Mouse (Mus musculus): Measurements from ENCODE around the gene Lcmt2. TPM values are rescaled to one million over a fixed set of nuclear protein-coding genes. Genes with fewer than 3 reads are reported as not detected.

Lcmt2 gene
- total and polyA plus RNA-seq, 2 experiments from 2014 or later: 10.0 to 13.5 TPM

GRCm38 (mm10) chr2:121170980-121171742 lies 30.7 kb upstream of the Lcmt2 start, which contains the start of gene Zscan29:
Gene Zscan29 (minus strand): TSS chr2:121171125.
- H3K9ac ChIP-seq (replicated peaks; ENCODE audit: low read length, poor library complexity, severe bottlenecking): peak within 1 kb of the TSS; percentile 75
- peaks cover 13% of the 10 kb centered on the region for H3K4me1 ChIP-seq (ENCODE audit: insufficient read depth, low read length)
- H3K27ac ChIP-seq (ENCODE audit: low read depth, low read length): peak within 1 kb of the TSS; percentile 71
- WGBS: under 1% methylated on average over 62 of the region's 66 CpGs
- peak; percentile 93 for DNase-seq (ENCODE audit: low spot score)
- peak; percentile 32 for TF ChIP-seq CTCF (IDR thresholded peaks at IDR 0.05)
- peak within 1 kb of the TSS; percentile 79 for H3K4me3 ChIP-seq (ENCODE audit: low read depth, low read length)
- H3K27me3 ChIP-seq (ENCODE audit: insufficient read depth, low read length): no peaks in the 10 kb centered on the region
- peak; percentile 94 for ATAC-seq (ENCODE audit: low FRiP score)
- H3K4me2 ChIP-seq (ENCODE audit: low read depth, low read length, poor library complexity, severe bottlenecking): peak within 1 kb of the TSS; percentile 87
- no peaks in the 10 kb centered on the region for H3K9me3 ChIP-seq (ENCODE audit: low read length)
- H3K36me3 ChIP-seq (ENCODE audit: insufficient read depth, low read length): peaks cover 13% of the 10 kb centered on the region; the same call in 1 of the 2 replicates

GRCm38 (mm10) chr2:121170481-121170971 lies 30.1 kb upstream of the Lcmt2 start, which contains the start of gene Tubgcp4:
Gene Tubgcp4 (plus strand): TSS chr2:121170654.
- no peak for TF ChIP-seq CTCF (IDR thresholded peaks at IDR 0.05)
- peaks cover 12% of the 10 kb centered on the region for H3K36me3 ChIP-seq (ENCODE audit: insufficient read depth, low read length)
- H3K9me3 ChIP-seq (ENCODE audit: low read length): no peaks in the 10 kb centered on the region
- H3K4me3 ChIP-seq (ENCODE audit: low read depth, low read length): peak within 1 kb of the TSS; percentile 79
- H3K27me3 ChIP-seq (ENCODE audit: insufficient read depth, low read length): no peaks in the 10 kb centered on the region
- H3K4me2 ChIP-seq (ENCODE audit: low read depth, low read length, poor library complexity, severe bottlenecking): peak within 1 kb of the TSS; percentile 87
- peak within 1 kb of the TSS; percentile 75 for H3K9ac ChIP-seq (replicated peaks; ENCODE audit: low read length, poor library complexity, severe bottlenecking)
- DNase-seq (ENCODE audit: low spot score) (peak; percentile 17), ATAC-seq (ENCODE audit: low FRiP score) (peak; percentile 11; the same call in 1 of the 2 replicates)
- peaks cover 13% of the 10 kb centered on the region for H3K4me1 ChIP-seq (ENCODE audit: insufficient read depth, low read length)
- H3K27ac ChIP-seq (ENCODE audit: low read depth, low read length): peak within 1 kb of the TSS; percentile 71
- WGBS: under 1% methylated on average over 38 of the region's 38 CpGs

GRCm38 (mm10) chr2:121169902-121170301 lies 29.4 kb upstream of the Lcmt2 start:
- DNase-seq (ENCODE audit: low spot score) (peak; percentile 17), ATAC-seq (ENCODE audit: low FRiP score) (no peak)
- Histone ChIP-seq H3K4me2 (ENCODE audit: low read depth, low read length, poor library complexity, severe bottlenecking) (peak overlapping the region; percentile 87), H3K9ac (replicated peaks; ENCODE audit: low read length, poor library complexity, severe bottlenecking) (peak overlapping the region; percentile 75), H3K27me3 (ENCODE audit: insufficient read depth, low read length) (no peaks in the 10 kb centered on the region), H3K4me3 (ENCODE audit: low read depth, low read length) (peak overlapping the region; percentile 79), H3K9me3 (ENCODE audit: low read length) (no peaks in the 10 kb centered on the region), H3K36me3 (ENCODE audit: insufficient read depth, low read length) (peaks cover 7% of the 10 kb centered on the region), H3K27ac (ENCODE audit: low read depth, low read length) (no peak overlapping the region), H3K4me1 (ENCODE audit: insufficient read depth, low read length) (peaks cover 13% of the 10 kb centered on the region)
- WGBS: 5% methylated on average over 9 of the region's 9 CpGs
- no peak for TF ChIP-seq CTCF (IDR thresholded peaks at IDR 0.05)

DNA sequence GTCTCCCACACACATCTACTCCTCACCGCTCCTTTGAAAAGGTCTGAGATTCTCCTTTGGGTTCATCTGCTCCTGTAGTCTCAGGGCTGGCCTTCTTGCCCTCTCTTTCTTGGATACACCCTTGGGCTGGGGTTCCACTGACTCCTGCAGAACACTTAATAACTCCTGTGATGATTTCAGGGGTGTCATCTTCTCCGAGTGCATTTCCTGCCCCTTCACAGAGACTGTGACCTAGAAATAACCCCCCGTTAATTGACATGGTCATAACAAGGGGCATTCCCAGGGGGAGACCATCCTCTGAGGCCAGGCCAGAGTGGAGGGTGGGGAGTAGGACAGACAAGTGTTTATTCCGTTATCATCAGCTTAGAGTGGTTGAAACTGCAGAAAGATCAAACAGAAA lies 28.7 kb upstream of the Lcmt2 start:
- no peaks in the 10 kb centered on the region for H3K9me3 ChIP-seq (ENCODE audit: low read length)

GRCm38 (mm10) chr2:121153100-121153499 lies 12.6 kb upstream of the Lcmt2 start:
- H3K4me2 ChIP-seq (ENCODE audit: low read depth, low read length, poor library complexity, severe bottlenecking): no peak overlapping the region
- no peak for ATAC-seq (ENCODE audit: low FRiP score)
- H3K4me1 ChIP-seq (ENCODE audit: insufficient read depth, low read length): no peaks in the 10 kb centered on the region
- no peaks in the 10 kb centered on the region for H3K27me3 ChIP-seq (ENCODE audit: insufficient read depth, low read length)
- no peaks in the 10 kb centered on the region for H3K9me3 ChIP-seq (ENCODE audit: low read length)
- no peak overlapping the region for H3K4me3 ChIP-seq (ENCODE audit: low read depth, low read length)
- no peak for DNase-seq (ENCODE audit: low spot score)
- TF ChIP-seq CTCF (IDR thresholded peaks at IDR 0.05): peak; percentile 40
- H3K27ac ChIP-seq (ENCODE audit: low read depth, low read length): no peak overlapping the region
- peaks cover 27% of the 10 kb centered on the region for H3K36me3 ChIP-seq (ENCODE audit: insufficient read depth, low read length)
- H3K9ac ChIP-seq (replicated peaks; ENCODE audit: low read length, poor library complexity, severe bottlenecking): no peak overlapping the region
- 95% methylated on average over 3 of the region's 3 CpGs for WGBS

More for the DNA sequence above, 28.7 kb upstream of the Lcmt2 start:
- H3K27me3 ChIP-seq (ENCODE audit: insufficient read depth, low read length): no peaks in the 10 kb centered on the region
- 65% methylated on average over 4 of the region's 4 CpGs for WGBS
- peaks cover 7% of the 10 kb centered on the region for H3K36me3 ChIP-seq (ENCODE audit: insufficient read depth, low read length)
- DNase-seq (ENCODE audit: low spot score) (no peak), ATAC-seq (ENCODE audit: low FRiP score) (no peak)
- H3K4me2 ChIP-seq (ENCODE audit: low read depth, low read length, poor library complexity, severe bottlenecking): peak overlapping the region; percentile 87
- no peak overlapping the region for H3K27ac ChIP-seq (ENCODE audit: low read depth, low read length)
- H3K4me1 ChIP-seq (ENCODE audit: insufficient read depth, low read length): peaks cover 13% of the 10 kb centered on the region
- peak overlapping the region; percentile 79; the same call in 1 of the 2 replicates for H3K4me3 ChIP-seq (ENCODE audit: low read depth, low read length)
- peak overlapping the region; percentile 75; the same call in 1 of the 2 replicates for H3K9ac ChIP-seq (replicated peaks; ENCODE audit: low read length, poor library complexity, severe bottlenecking)
- TF ChIP-seq CTCF (IDR thresholded peaks at IDR 0.05): no peak

- Histone ChIP-seq H3K27me3 (ENCODE audit: insufficient read depth, low read length) (no peaks in the 10 kb centered on the region), H3K27ac (ENCODE audit: low read depth, low read length) (no peak overlapping the region), H3K9me3 (ENCODE audit: low read length) (no peaks in the 10 kb centered on the region), H3K4me3 (ENCODE audit: low read depth, low read length) (no peak overlapping the region), H3K4me2 (ENCODE audit: low read depth, low read length, poor library complexity, severe bottlenecking) (no peak overlapping the region), H3K4me1 (ENCODE audit: insufficient read depth, low read length) (no peaks in the 10 kb centered on the region), H3K9ac (replicated peaks; ENCODE audit: low read length, poor library complexity, severe bottlenecking) (no peak overlapping the region), H3K36me3 (ENCODE audit: insufficient read depth, low read length) (peaks cover 21% of the 10 kb centered on the region)
- no peak for TF ChIP-seq CTCF (IDR thresholded peaks at IDR 0.05)
- ATAC-seq (ENCODE audit: low FRiP score) (no peak), DNase-seq (ENCODE audit: low spot score) (no peak)
- 90% methylated on average over 5 of the region's 5 CpGs for WGBS
Measured at GRCm38 (mm10) chr2:121149679-121150078, 9.2 kb upstream of the Lcmt2 start.

Measured in midbrain, postnatal 0 days (tissue).